Mouse (Mus musculus): Measurements from ENCODE around the gene Lzic.
A peak's percentile ranks its signal among the peaks of the same experiment; 100 is the strongest.

The Lzic gene

DNA sequence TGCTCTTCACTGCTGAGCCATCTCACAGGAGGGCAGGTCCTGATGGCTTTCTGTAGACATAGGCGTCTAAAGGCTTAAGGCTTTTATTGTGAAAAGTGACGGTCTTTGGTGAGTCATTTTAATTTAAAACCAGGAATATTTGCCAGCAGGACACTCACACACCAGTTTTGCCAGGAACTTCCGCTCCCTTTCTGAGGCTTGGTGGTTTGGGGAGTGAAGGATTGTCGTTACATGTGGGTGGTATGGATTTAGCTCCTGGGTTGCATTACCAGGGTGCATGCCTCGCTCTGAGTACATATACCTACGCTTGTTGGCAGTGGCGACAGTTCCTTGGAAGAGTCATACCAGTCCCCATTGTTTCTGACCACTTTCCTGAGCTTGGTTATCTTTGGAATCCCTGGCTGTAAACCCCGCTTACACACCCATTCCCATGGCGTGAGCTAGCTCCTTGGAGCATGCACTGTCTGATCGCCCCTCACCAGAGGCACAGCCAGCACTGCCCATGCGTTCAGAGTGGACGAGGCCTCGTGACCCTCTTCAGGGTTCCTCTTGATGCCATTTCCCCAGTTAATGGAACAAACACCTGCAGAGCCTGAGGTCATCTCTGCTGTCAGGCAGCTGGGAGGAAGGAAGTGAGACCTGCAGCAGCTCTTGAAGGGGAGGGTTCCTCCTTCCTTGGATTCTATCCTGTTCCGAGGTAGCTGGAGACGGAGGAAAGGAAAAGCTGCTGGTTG, 42.8 kb downstream of the Lzic start:
- peak; percentile 24 for DNase-seq (ENCODE audit: low spot score)

DNA sequence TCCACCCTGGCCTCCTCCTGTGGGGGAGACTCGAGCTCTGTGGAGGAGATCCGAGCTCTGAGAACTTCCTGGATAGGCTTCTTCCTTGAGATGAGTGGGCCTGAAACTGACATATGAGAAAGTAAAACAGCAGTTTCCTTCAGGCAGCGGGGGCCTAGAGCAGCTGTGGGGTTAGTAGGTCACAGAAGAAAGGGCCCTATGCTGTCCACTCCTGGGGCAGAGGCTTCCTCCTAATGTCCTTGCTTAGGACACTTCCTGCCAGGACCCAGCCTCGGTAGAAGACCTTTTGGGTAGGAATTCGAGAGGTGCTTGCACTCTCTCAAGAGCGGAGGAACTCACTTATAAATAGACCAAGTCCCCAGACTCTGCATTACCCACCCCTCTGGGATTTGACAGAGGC, 44.7 kb downstream of the Lzic start:
- no peak for DNase-seq (ENCODE audit: low spot score)

DNA sequence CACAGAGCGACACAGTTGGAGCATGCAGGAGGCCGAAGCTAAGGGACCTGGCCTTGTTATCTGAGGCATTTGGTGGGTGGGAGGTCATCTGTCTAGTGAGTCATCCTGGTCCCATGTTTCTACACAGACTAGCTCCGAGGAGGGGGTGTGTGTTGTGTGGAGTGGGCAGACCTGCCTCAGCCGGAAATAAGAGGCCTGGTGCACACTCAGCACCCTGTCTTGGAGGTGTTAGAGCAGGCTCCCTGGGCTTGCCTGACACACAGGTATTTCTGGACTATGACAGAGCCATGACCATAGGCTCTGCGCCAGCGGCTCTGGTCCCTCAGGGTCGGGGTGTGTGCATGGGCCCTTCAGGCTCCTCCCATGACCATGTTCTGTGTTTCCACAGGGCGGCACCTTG, 54.4 kb downstream of the Lzic start:
- DNase-seq (ENCODE audit: low spot score): peak; percentile 21

DNA sequence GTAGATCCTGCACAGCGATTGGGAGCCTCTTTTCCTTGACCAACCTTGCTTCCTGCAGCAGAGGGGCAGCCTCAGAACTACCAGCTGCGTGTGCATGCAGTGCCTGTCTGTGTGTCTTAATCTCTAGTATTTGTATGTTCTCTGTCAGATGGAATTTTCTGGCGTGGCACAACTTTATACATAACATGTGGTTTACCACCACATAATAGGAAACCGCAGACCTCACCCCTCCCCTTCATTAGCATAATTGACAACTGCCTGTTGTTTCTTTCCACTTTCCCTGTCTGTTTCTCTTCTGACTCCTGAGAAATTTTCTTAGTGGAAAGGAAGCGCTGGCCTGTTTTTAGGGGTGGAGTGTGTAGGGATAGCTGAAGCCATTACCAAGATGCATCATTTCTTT, 56.9 kb downstream of the Lzic start:
- DNase-seq (ENCODE audit: low spot score): no peak

DNA sequence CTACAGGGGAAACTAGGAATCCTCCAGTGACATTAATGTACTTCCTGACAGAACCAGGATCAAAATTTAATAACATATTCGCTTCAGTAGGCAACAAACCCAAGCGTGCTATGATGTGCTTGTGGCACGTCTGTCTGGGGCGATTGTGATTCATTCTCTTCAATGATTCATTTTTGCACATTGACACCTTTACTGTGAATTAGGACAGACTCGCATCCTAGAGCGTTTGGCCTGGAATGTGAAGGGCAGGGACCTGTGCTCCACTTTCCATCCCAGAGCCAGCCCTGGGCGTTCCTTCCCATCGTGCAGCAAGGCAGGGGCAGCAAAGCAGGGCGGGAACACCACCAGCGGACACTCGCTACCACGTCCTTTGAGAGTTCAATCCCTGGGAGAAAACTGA, 57.4 kb downstream of the Lzic start:
- no peak for DNase-seq (ENCODE audit: low spot score)

DNA sequence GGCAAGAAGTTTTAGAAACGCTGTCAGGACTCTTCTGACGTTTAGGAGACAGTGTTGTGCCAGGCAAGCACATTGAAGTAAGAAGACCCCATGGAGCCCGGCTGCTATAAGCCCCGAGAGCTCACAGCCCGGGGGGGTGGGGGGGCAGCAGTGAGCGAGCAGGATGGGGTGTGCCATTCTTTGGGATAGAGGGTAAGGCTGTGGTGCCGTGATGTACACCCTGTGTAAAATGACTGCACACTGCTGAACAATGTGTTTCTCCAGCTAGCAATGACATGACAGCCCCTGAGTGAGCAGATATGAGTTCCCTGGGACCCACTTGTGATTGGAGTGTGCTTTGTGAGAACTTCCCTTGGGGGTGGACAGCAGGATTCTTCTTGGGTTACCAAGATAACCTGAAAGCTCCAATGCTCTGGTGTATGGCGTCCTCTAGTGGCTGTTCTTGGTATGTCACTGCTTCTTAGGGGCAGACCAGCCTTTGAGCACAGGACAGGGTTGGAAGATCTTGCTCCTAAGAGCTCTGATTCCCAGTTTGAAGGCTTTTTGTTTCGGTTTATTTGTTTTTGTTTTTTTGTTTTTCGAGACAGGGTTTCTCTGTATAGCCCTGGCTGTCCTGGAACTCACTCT, 58.0 kb downstream of the Lzic start:
- peak; percentile 87 for DNase-seq (ENCODE audit: low spot score)

DNA sequence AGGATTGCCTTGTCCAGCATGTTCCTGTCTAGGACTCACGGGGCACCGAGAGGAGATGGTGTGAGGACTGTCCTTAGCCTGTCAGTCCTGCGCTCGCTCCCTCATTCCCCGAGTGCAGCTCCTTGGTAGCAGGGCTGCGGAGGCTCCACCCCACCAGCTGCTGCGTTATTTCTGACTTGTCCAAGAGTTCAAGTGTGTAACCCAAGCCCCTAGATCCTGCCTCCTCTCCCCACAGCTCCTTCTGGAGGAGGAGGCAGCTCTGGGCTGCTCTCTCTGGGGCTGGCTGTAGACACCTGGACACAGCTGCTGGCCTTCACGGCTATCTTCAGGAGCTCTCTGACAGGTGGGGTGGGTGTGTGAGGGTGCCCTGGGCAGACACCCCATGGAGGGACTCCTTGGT, 59.9 kb downstream of the Lzic start:
- no peak for DNase-seq (ENCODE audit: low spot score)
